Mouse (Mus musculus) ovary, adult 18-20 months (tissue): ENCODE measurements at regions not wholly inside any gene's neighbourhood (a gene's known extent, or its start where the extent isn't known, plus 50 kb on each side); places are given as distances from the start of the nearest gene placed in this dataset.

Source experiments
- DNase-seq: peaks from one replicate; pipeline ENCODE4 v3.0.0; 2022; ENCODE audit warnings: low spot score, mixed read lengths

DNA sequence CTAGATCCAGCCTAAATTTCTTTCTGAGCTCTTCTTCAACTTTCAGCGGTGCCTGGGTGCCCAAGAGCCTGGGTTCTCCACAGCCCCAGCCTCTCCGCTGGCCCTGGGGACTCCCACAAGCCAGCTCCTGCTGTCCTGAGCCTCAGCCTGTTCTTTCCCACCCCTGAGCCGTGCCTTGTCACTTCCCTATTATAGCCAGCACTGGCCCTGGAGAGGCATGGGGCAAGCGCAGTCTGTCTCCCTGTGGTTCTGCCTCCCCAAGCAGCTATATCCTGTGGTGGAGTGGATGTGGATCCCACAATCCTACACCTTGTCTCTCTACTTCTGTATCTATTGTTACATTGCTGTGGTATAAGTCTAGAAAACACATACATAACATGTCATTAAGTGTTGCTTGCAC is 128.6 kb upstream of the Hgf start:
- no peak for DNase-seq

DNA sequence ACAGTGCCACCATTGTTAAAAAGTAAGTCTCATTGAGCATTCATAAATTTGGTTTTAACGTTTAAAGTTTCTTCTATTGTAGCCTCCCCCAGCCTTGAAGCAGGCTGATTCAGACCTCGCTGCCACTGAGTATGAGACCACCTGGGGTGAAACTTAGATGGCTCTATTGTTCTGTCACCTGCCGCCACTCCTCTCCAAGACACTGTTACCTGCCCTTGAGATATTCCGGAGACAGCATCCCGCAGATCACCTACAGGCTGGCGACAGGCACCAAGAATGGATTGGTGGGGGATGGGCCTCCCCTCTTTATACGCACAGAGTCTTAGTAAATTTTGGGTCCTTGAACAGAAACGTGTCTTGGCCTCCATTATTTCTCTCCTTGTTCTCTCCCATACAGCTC is 128.0 kb upstream of the Hgf start:
- DNase-seq = no peak

DNA sequence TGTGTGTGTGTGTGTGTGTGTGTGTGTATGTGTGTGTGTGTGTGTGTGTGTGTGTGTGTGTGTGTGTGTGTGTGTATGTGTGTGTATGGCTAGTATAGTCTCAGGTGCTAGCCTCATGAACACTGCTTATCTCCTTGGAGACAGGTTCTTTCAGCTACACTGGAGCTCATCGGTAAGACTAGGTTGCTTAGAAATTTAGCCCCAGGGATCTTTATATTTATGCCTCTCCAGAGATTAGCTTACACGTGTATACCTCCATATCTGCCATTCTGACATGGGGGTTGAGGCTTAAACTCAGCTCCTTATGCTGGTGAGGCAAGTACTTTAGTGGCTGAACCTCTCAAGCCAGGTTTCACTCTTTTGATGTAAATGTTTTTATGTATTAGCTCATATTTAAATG is 127.0 kb upstream of the Hgf start:
- no peak for DNase-seq

DNA sequence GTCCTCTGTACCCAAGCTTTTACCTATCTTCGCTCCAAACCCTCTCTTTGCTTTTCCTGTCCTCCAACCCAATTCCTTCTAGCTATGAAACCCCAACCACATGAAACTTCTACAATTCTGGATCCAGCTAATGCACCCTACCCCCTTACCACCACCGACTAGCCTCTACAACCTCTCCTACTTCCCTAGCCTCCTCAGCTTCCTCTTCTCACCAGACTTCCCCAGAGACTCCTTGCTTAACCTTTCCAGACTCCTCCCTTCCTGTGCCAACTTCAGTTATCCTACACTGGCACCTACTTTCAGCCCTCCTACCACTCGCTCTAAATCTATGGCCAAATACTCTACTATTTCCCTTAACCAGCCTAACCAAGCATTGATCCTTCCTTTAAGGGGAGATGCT is 118.7 kb upstream of the Hgf start:
- no peak for DNase-seq

DNA sequence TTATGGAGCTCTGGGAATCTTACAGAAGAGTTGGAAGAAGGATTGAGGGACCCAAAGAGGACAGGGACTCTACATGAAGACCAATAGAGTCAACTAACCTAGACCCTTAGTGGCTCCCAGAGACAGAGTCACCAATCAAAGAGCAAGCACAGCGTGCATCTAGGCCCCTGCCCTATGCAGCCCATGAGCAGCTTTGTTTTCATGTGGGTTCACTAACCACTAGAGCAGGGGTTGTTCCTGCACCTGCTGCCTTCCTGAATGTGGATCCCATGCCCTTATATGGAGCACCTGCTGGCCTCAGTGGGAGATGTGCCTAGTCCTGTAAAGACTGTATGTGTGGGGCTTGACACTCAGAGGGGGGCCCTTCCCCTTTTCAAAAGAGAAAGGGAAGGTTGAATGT is 108.2 kb upstream of the Hgf start:
- DNase-seq = no peak

DNA sequence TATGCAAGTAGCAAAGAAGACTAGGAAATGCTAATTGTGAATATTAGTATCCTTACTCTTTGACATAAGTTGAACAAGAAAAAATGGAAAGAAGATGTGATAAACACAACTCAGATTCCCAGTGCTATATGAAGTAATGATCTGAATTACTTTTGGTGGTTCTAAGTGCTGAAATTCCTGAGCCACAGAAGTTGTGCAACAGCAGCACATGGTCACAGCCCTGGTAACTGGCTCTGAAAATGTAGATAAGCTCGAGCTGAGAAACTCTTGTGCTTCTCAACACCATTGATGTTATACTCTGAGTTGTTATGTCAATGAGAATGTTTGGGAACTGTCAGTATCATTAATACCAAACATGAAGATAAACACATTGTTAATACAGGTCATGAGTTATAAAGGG is 106.3 kb upstream of the Hgf start:
- no peak for DNase-seq

DNA sequence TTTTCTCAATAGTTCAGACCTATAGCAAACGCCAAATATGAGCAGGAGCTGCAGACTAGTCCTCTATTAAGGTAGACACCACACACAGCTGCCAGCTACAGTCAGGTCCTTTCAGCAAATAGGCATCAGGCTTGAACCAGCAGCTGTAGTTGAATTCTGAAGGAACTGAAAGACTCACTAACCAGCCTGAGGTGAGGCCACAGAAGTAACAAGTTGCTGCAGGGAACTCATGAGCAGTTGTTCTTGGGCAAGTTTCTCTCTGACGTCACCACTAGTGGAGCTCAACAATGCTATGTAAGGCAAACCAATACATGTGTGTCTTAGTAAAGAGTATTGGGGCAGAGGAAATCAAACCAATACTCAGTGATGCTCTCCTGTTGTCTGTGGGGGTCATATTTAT is 91.5 kb upstream of the Hgf start:
- DNase-seq = no peak

DNA sequence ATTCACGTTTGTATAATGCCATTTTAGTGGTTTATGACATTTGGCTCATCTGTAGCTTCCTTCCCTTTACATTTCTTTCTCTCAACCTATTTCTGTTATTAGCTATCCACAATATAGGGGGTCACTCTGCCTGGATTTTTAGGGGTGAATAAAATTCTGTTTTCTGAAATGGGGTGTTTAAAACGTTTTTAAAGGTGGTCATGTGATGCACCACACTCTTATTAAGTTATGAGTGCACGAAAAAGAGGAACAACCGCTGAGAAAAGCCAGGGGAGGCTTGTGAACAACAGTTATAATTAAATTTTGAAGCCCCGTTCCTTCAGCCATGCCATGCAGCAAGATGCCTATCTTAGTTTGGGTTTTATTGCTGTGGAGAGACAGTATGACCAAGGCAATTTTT is 87.0 kb upstream of the Hgf start:
- no peak for DNase-seq

DNA sequence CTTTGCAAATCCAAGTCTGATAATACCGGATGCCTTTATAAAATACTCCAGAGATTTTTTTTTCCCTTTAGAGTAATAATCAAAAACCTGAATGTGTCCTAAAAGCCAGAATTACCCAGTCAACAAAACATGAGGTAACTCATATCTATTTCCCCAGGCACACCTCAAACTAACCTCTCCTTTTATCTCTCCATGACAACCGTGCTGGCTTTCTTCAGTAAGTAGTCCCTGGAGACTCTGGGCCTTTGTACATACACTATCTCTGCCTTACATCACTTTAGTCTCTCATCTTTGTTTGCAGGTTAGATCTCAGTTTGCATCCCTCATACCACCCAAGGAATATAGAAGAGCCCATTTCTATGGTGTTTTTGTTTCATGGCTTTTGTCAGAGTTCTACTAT is 84.7 kb upstream of the Hgf start:
- DNase-seq = no peak

DNA sequence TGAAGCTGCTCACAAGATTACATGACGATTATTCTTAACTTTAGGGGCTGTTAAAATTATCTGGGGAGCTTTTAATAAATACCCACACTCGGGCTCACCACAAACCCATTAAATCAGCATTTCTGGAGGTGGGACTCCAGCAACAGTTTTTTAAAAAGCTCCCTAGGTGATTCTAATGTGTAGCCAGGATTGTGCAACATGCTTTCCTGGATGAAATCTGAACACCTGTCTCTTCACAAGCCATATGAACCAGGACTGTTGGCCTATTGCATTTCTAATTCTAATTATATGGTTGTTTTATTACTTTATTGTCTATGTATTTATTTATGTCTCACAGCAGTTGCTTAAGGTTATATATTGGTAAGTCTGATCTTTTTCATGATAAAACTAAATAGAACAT is 84.1 kb upstream of the Hgf start:
- no peak for DNase-seq

DNA sequence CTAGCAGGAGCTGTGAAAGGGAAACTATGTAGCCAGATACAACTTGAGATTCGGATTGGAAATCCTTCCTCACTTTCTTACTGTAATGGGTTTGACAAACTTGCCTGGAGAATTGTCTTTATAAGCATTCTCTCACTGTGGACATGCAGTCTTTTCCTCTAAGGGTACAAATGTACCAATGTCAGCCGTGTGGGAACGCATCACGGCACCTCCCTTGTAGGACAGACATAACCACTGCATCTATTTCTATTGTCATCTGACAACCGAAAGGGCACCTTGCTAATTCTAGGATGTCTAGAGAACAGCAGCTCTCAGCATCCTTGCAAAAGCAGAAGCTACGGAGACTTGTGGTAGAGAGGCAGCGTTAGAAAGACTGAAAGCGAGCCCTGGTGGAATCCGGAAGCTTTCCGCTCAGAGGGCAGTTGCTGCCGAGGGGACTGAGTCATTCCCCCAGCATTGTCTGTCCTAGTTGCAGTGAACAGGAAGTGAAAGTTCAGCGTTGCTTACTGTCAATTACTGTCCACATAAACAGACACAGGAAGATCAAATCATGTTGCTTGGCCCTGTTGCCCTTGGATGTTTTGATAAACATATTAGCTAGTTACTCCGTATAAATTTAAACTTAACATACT is 83.5 kb upstream of the Hgf start:
- peak; percentile 23 for DNase-seq

DNA sequence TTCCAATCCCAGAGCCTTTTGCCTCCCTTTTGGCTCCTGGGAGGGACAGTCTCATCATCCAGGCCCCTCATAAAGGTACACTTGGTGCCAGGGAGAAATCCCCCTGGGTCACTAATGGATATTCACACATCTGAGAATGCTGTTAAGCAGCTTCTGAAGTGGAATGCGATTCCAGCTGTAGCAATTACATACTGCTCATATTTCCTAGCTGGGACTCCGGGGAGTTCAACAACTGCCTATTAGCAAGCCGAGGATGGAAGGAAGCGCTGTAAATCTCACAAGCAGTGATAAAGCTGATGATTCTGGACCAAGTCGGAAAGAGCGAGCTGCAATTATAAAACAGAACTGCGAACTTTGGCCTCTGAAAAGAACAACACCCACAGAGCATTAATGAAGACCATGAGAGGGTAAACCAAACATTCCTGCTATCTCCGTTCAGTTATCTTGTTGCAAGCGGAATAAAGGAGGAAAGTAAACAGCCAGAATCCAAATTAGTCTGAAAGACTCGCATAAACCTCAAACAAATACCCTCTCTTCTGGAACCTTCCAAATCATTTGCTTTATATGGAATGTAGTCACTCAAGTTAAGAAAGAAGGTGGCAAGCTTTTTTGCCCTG is 82.8 kb upstream of the Hgf start:
- no peak for DNase-seq

DNA sequence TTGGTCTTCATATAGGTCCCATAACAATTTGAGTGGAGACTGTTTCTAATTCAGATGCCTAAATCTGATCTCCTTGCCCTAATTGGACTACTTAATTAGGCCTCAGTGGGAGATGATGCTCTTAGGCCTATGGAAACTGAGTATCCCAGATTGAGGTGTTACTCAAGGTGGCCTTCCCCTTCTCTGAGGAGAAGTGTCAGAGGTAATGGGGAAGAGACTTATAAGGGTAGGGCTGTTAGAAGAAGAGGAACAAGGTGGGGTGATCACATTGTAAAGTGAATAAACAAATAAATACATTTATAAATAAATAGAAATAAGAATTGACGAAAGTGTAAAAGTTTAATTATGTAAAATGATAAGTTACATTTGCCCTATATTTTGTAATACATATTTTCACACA is 65.3 kb upstream of the Hgf start:
- DNase-seq = no peak

DNA sequence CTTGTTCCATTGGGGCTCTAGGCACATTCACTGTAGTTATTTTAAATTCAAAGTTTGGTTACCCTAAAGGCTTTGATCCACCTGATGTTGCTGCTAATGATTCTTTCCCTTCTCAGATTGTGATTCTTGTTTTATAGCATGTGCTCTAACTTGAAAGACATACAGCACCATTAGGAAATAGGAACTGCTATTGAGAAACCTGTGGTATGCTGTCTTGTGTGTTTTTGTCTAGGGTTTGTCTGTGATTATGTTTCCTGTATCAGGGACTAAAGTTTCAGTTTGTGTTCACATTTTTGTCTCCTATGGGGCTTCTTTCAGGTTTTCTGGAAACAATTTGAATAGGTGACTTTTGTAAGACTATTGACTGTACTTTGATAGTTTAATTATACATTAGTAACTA is 63.5 kb upstream of the Hgf start:
- DNase-seq = no peak

DNA sequence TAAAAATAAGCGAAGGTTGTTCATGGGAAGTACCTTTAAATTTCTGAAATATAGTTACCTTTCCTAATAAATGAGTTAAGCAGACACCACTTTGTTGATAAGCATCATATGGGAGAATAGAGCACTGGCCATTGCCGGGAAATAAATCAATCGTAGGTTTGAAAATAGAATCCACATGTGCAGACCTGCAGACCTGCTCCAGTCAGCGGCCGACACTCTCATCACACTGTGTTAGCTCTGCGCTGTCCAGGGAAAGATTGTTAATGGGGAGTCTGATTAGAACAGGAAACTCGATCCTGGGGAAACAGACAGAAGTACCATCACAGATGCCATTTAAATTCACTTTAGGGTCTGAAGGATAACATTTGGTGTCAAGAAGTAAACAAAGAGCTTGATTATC is 53.4 kb upstream of the Hgf start:
- DNase-seq = no peak
